Mouse (Mus musculus) heart, embryonic 15.5 days (tissue): Measurements from ENCODE around the gene 4930435E12Rik. TPM values are rescaled to one million over a fixed set of nuclear protein-coding genes. Genes with fewer than 3 reads are reported as not detected.
A peak's percentile ranks its signal among the peaks of the same experiment; 100 is the strongest.

Experiments
- ATAC-seq: fragments of 200-750 bp; cut with Nextera tagmentation; replicated peaks from 2 replicates; pipeline ENCODE4 v1.8.0; 2017; ENCODE audit warnings: low read depth, moderate TSS enrichment; ENCODE audit not compliant: insufficient number of reproducible peaks, insufficient read depth, low FRiP score
- H3K27ac ChIP-seq: fragments of 300-500 bp; sonication (generic); 2 replicates; pipeline ENCODE4 v1.5.1; 2015; ENCODE audit warnings: mild to moderate bottlenecking, inconsistent platforms
- H3K27me3 ChIP-seq: fragments of 300-500 bp; sonication (generic); 2 replicates; pipeline ENCODE4 v1.6.1; 2015; ENCODE audit warnings: inconsistent platforms
- H3K36me3 ChIP-seq: fragments of 300-500 bp; sonication (generic); 2 replicates; pipeline ENCODE4 v1.6.1; 2015; ENCODE audit warnings: mild to moderate bottlenecking, inconsistent platforms
- H3K4me1 ChIP-seq: fragments of 300-500 bp; sonication (generic); replicated peaks from 2 replicates; pipeline ENCODE4 v1.6.1; 2015; ENCODE audit warnings: inconsistent platforms
- H3K4me2 ChIP-seq: fragments of 300-500 bp; sonication (generic); 2 replicates; pipeline ENCODE4 v1.6.1; 2015; ENCODE audit warnings: inconsistent platforms, mild to moderate bottlenecking, moderate library complexity
- H3K4me3 ChIP-seq: fragments of 300-500 bp; sonication (generic); 2 replicates; pipeline ENCODE4 v1.5.1; 2015; ENCODE audit warnings: mild to moderate bottlenecking, inconsistent platforms
- H3K9ac ChIP-seq: fragments of 300-500 bp; sonication (generic); 2 replicates; pipeline ENCODE4 v1.6.1; 2015; ENCODE audit warnings: mild to moderate bottlenecking, inconsistent platforms
- H3K9me3 ChIP-seq: fragments of 300-500 bp; sonication (generic); replicated peaks from 2 replicates; pipeline ENCODE4 v1.6.1; 2016; ENCODE audit warnings: inconsistent platforms
- WGBS: fragments of 180-500 bp; shearing (Covaris S2); methylation state at CpG from one replicate; pipeline ENCODE4 v1.1.7; 2015; ENCODE audit warnings: mixed read lengths; 5-methylcytosine and 5-hydroxymethylcytosine counted together
- polyA plus RNA-seq: library from polyadenylated mRNA; unstranded; fragments of >200 nt; fragmentation: Nextera tagmentation; extraction: Ambion mirVana; gene quantifications from 2 replicates; pipeline ENCODE4 v1.2.1, GENCODE M21; 2015

Gene 4930435E12Rik
- polyA plus RNA-seq, 1 experiment from 2014 or later = not detected

DNA sequence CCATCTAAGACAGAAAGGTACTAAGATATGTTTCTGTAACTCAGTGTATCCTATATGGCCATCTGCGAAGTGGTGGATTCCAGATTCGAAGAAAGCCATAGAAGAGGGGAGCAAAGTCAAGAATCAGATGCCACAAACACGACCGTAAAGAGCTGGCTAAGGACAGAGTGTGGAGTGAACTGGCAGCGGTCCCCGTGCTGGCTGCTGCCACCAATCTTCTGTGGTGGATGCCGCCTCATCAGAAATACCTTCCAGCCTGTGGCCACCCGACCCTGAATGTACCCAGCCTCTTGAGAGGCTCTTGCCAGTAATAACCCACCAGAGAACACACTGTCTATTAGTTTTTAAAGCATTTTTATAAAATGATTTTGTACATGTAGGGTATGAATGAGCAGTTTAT lies 60.2 kb downstream of the 4930435E12Rik start:
- Histone ChIP-seq H3K4me3 (no peak overlapping the region), H3K9me3 (no peaks in the 10 kb centered on the region), H3K4me1 (peaks cover 5% of the 10 kb centered on the region), H3K27me3 (no peaks in the 10 kb centered on the region), H3K4me2 (no peak overlapping the region), H3K27ac (no peak overlapping the region), H3K9ac (no peak overlapping the region), H3K36me3 (peaks cover 21% of the 10 kb centered on the region)
- 86% methylated on average over 8 of the region's 8 CpGs for WGBS
- no peak for ATAC-seq

DNA sequence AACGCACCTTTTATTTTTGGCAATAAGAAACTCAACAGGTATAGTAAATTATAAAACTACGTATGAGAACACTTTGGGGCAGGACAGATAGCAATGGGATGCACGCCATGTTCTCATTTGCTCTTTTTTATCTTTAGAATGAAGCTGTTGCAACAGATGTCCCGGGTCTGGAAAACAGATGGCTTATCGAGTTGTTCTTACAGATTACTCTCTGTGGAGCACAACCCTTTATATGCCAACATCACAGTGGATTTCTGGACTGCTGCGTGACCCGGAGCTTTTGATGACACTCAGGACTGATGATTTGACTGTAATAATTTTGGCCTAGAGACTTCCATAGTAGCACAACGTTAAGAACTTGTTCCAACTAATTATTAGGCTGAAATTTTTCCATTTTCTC lies 60.8 kb downstream of the 4930435E12Rik start:
- H3K36me3 ChIP-seq = peaks cover 21% of the 10 kb centered on the region
- H3K4me3 ChIP-seq = no peak overlapping the region
- H3K4me2 ChIP-seq = no peak overlapping the region
- H3K27ac ChIP-seq = no peak overlapping the region
- 75% methylated on average over 8 of the region's 8 CpGs for WGBS
- H3K4me1 ChIP-seq = peaks cover 6% of the 10 kb centered on the region
- H3K9me3 ChIP-seq = no peaks in the 10 kb centered on the region
- no peaks in the 10 kb centered on the region for H3K27me3 ChIP-seq
- ATAC-seq = no peak
- no peak overlapping the region for H3K9ac ChIP-seq

DNA sequence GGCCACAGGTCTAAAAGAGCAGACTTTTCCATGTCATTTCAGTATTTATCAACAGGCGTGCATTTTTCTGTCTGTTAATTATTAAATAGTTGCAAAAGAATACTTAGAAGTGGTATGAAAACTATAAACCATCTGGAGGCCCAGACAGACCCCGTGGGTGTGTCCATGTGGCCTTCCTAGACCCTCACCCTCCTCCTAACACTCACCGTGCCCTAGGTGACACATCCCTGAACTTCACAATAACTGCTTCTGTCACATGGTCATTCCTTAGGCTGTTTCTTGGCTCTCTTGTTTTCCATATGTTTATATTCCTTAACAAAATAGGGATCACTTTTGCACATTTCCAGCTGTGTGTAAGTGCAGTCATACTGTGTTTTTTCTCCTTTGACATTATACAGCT lies 61.9 kb downstream of the 4930435E12Rik start:
- H3K27ac ChIP-seq = no peak overlapping the region
- ATAC-seq = no peak
- no peak overlapping the region for H3K4me2 ChIP-seq
- H3K9me3 ChIP-seq = no peaks in the 10 kb centered on the region
- H3K9ac ChIP-seq = no peak overlapping the region
- no peaks in the 10 kb centered on the region for H3K27me3 ChIP-seq
- H3K36me3 ChIP-seq = peaks cover 21% of the 10 kb centered on the region
- 60% methylated on average over 3 of the region's 3 CpGs for WGBS
- H3K4me3 ChIP-seq = no peak overlapping the region
- H3K4me1 ChIP-seq = peaks cover 6% of the 10 kb centered on the region

DNA sequence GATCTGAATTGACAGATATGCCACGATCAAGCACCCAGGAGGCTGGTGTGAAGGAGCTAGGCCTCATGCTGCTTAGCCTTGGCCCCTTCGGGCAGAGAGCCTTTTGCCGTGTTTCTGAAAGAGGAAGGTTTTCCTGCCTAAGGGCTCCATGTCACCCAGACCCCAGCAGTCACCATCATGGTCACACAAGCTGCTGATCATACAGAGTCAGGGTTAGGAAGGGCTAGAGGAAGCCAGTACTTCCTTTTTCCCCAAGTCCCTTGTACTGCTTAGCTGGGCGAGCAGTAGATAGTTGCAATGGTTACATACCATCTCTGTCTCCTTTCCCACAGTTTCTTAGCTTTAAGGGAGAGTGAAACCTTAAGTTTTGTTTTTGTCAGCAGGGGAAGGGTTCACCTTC lies 65.0 kb downstream of the 4930435E12Rik start:
- 63% methylated on average over 4 of the region's 4 CpGs for WGBS
- no peak for ATAC-seq
- no peak overlapping the region for H3K4me2 ChIP-seq
- peaks cover 25% of the 10 kb centered on the region for H3K36me3 ChIP-seq
- H3K27ac ChIP-seq = peak overlapping the region; percentile 56
- H3K9ac ChIP-seq = no peak overlapping the region
- no peak overlapping the region for H3K4me3 ChIP-seq
- H3K4me1 ChIP-seq = peaks cover 11% of the 10 kb centered on the region
- H3K9me3 ChIP-seq = no peaks in the 10 kb centered on the region
- no peaks in the 10 kb centered on the region for H3K27me3 ChIP-seq

DNA sequence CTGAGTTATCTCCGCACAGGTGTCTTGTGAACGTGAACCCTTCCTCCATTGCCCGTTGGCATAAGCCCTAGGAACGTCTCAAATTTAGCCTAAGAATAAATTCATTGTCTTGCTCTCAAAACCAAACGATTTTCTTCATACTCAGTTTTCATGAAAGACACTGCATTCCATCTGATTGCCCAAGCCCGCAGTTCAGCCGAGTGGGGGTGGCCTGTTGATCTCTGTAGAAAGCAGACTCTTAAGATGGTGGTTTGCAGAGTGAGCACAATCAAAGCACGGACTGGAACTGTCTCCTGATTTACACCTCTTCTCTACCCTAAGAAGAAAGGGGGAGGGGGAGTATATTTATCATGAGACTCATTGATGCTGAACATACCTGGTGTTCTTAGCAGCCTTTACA lies 66.1 kb downstream of the 4930435E12Rik start:
- H3K9ac ChIP-seq = no peak overlapping the region
- no peak overlapping the region for H3K4me3 ChIP-seq
- no peaks in the 10 kb centered on the region for H3K27me3 ChIP-seq
- peaks cover 14% of the 10 kb centered on the region for H3K36me3 ChIP-seq
- ATAC-seq = no peak
- 83% methylated on average over 8 of the region's 8 CpGs for WGBS
- H3K4me1 ChIP-seq = peaks cover 12% of the 10 kb centered on the region
- H3K4me2 ChIP-seq = no peak overlapping the region
- H3K9me3 ChIP-seq = no peaks in the 10 kb centered on the region
- no peak overlapping the region for H3K27ac ChIP-seq

Other genes starting within 250 kb of the 4930435E12Rik start
- 36.1 and 36.5 TPM in 2 replicates for gene Arhgap31, start 115.5 kb downstream of the 4930435E12Rik start, polyA plus RNA-seq
- 21.9 and 24.9 TPM in 2 replicates for gene B4galt4, start 86.5 kb downstream of the 4930435E12Rik start, polyA plus RNA-seq
- gene Upk1b, start 28.4 kb downstream of the 4930435E12Rik start, polyA plus RNA-seq = 15.4 and 18.2 TPM in 2 replicates
- gene Igsf11, start 63.9 kb upstream of the 4930435E12Rik start, polyA plus RNA-seq = 0.19 and 0.34 TPM in 2 replicates